Comparison of ENCODE assay signal across 12 mouse cellular contexts in the genomic region with DNA sequence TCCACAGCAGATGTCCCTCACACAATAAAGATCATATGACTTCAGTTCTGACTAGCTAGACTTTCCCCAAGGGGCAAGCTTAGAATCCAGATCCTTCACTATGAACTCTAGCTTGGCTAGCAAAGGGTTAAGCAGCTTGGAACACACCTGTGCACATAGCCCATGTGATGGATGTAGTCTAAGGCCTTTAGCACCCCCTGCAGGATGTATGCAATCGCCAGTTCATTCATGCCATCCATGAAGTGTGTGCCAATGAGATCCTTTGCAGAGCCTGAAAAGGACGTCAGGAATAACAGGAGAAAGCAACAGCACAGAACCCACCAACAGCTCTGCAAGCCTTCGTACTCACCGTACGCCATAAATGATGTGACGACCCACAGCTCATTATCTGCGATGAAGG. TPM values are rescaled to one million over a fixed set of nuclear protein-coding genes. Genes with fewer than 3 reads are reported as not detected.
A peak's percentile ranks its signal among the peaks of the same experiment; 100 is the strongest.
DNase-seq lines count a peak whose midpoint lies in the region; ATAC-seq and TF ChIP-seq lines count a peak whose summit lies in the region.
"Had no signal": no experiment of that assay in that cellular context is flagged by ENCODE, and none has a peak within 500 bp of the region (broad histone marks: within the 10 kb centered on the region; RNA-seq: fewer than 3 reads in every experiment).

No protein-coding gene starts in this region.

- in situ Hi-C loops in CH12.LX (cut with MboI; ENCODE audit: low pct_ligation_motif_present, low pct_unique_long_range_greater_than_20kb, low sequenced_read_pairs) = no loop called here

- no peak overlapping the region for H3K27ac ChIP-seq in intestine, embryonic 15.5 days
- no peak overlapping the region for H3K27ac ChIP-seq in intestine, embryonic 16.5 days (ENCODE audit: low read length)
- H3K27ac ChIP-seq in CH12.LX (ENCODE audit: insufficient read depth, low read depth) = no peak overlapping the region
- no peak overlapping the region for H3K27ac ChIP-seq in stomach, embryonic 15.5 days
- H3K27ac ChIP-seq: embryonic facial prominence, embryonic 15.5 days; limb, embryonic 13.5 days had no signal

- H3K27me3 ChIP-seq in intestine, embryonic 15.5 days (replicated peaks) = no peaks in the 10 kb centered on the region
- no peaks in the 10 kb centered on the region for H3K27me3 ChIP-seq in intestine, embryonic 16.5 days (replicated peaks; ENCODE audit: control insufficient read depth, insufficient read depth, low read length)
- no peaks in the 10 kb centered on the region for H3K27me3 ChIP-seq in CH12.LX (replicated peaks)
- H3K27me3 ChIP-seq in stomach, embryonic 15.5 days (replicated peaks) = no peaks in the 10 kb centered on the region
- H3K27me3 ChIP-seq: embryonic facial prominence, embryonic 15.5 days; limb, embryonic 13.5 days had no signal

- no peaks in the 10 kb centered on the region for H3K4me1 ChIP-seq in intestine, embryonic 15.5 days (replicated peaks)
- H3K4me1 ChIP-seq in intestine, embryonic 16.5 days (ENCODE audit: control insufficient read depth, insufficient read depth, low read length) = no peaks in the 10 kb centered on the region
- H3K4me1 ChIP-seq in CH12.LX (ENCODE audit: control insufficient read depth in 1 of 2, insufficient read depth in 2 of 2) = peaks cover 0 to 31% of the 10 kb centered on the region in 2 experiments; a peak in 2 of 4 replicates
- no peaks in the 10 kb centered on the region for H3K4me1 ChIP-seq in stomach, embryonic 15.5 days
- H3K4me1 ChIP-seq: embryonic facial prominence, embryonic 15.5 days had no signal

- no peak overlapping the region for H3K4me3 ChIP-seq in intestine, embryonic 15.5 days (replicated peaks)
- no peak overlapping the region for H3K4me3 ChIP-seq in intestine, embryonic 16.5 days (ENCODE audit: low read length)
- H3K4me3 ChIP-seq in CH12.LX (replicated peaks in 1 of 3; ENCODE audit: low read depth in 2 of 3, low read length in 2 of 3, poor library complexity in 1 of 3) = no peak overlapping the region
- H3K4me3 ChIP-seq in stomach, embryonic 15.5 days (replicated peaks) = no peak overlapping the region
- H3K4me3 ChIP-seq: embryonic facial prominence, embryonic 15.5 days; limb, embryonic 13.5 days had no signal

- dilution Hi-C loops in CH12.LX (cut with MboI; ENCODE audit: extremely low pct_ligation_motif_present, extremely low pct_unique_long_range_greater_than_20kb, low sequenced_read_pairs) = no loop called here

- peak; percentile 60 to 85; a peak in 3 of 4 replicates for TF ChIP-seq CTCF in CH12.LX (conservative IDR thresholded peaks at IDR 0.05 in 1 of 2, IDR thresholded peaks at IDR 0.05 in 1 of 2; ENCODE audit: low read depth in 2 of 2, low read length in 2 of 2)

- TF ChIP-seq POLR2A in CH12.LX (IDR thresholded peaks at IDR 0.05; ENCODE audit: low read depth, low read length) = no peak

- no peaks in the 10 kb centered on the region for H3K79me2 ChIP-seq in CH12.LX (replicated peaks; ENCODE audit: control insufficient read depth, extremely low read depth, insufficient read depth, poor library complexity, severe bottlenecking)

- H3K4me2 ChIP-seq in intestine, embryonic 15.5 days (replicated peaks) = no peak overlapping the region
- H3K4me2 ChIP-seq in intestine, embryonic 16.5 days (ENCODE audit: low read depth, low read length) = no peak overlapping the region
- H3K4me2 ChIP-seq in CH12.LX (ENCODE audit: insufficient read depth, low read depth, poor library complexity, severe bottlenecking) = no peak overlapping the region
- H3K4me2 ChIP-seq in stomach, embryonic 15.5 days = no peak overlapping the region
- H3K4me2 ChIP-seq: embryonic facial prominence, embryonic 15.5 days; limb, embryonic 13.5 days had no signal

- peak; percentile 53; the same call in 1 of the 2 replicates for ATAC-seq in intestine, embryonic 15.5 days
- ATAC-seq in intestine, embryonic 16.5 days = no peak
- ATAC-seq in hematopoietic stem cell, adult 5-6 weeks (replicated peaks in 1 of 2; ENCODE audit: insufficient read depth in 1 of 2, low FRiP score in 2 of 2, low TSS enrichment in 1 of 2, low read depth in 1 of 2, poor library complexity in 2 of 2, severe bottlenecking in 2 of 2) = peak; percentile 32 to 33; a peak in 1 of 4 replicates
- ATAC-seq in stomach, embryonic 15.5 days (ENCODE audit: insufficient read depth, low FRiP score, low read depth) = peak; percentile 48; the same call in 1 of the 2 replicates

- WGBS in intestine, embryonic 15.5 days = 76% methylated on average over 7 of the region's 7 CpGs
- 80% methylated on average over 7 of the region's 7 CpGs for WGBS in intestine, embryonic 16.5 days
- WGBS in stomach, embryonic 15.5 days = 77% methylated on average over 7 of the region's 7 CpGs

- no peak for TF ChIP-seq EP300 in CH12.LX (IDR thresholded peaks at IDR 0.05; ENCODE audit: low read length)

- no peak overlapping the region for H3K9ac ChIP-seq in intestine, embryonic 15.5 days
- no peak overlapping the region for H3K9ac ChIP-seq in intestine, embryonic 16.5 days (ENCODE audit: low read depth, low read length)
- no peak overlapping the region for H3K9ac ChIP-seq in CH12.LX (ENCODE audit: insufficient read depth, low read depth)
- H3K9ac ChIP-seq in stomach, embryonic 15.5 days = no peak overlapping the region
- H3K9ac ChIP-seq: embryonic facial prominence, embryonic 15.5 days; limb, embryonic 13.5 days had no signal

- H3K36me3 ChIP-seq in intestine, embryonic 15.5 days = no peaks in the 10 kb centered on the region
- H3K36me3 ChIP-seq in intestine, embryonic 16.5 days (ENCODE audit: control insufficient read depth, insufficient read depth, low read length) = no peaks in the 10 kb centered on the region
- H3K36me3 ChIP-seq in CH12.LX (replicated peaks in 1 of 2; ENCODE audit: control insufficient read depth in 1 of 2, insufficient read depth in 1 of 2, low read length in 1 of 2) = peaks cover 29 to 75% of the 10 kb centered on the region in 2 experiments
- peaks cover 4% of the 10 kb centered on the region; the same call in 1 of the 2 replicates for H3K36me3 ChIP-seq in stomach, embryonic 15.5 days

- peak; percentile 84 for TF ChIP-seq RAD21 in CH12.LX (IDR thresholded peaks at IDR 0.05; ENCODE audit: low read depth, low read length)

- H3K9me3 ChIP-seq in intestine, embryonic 15.5 days = no peaks in the 10 kb centered on the region
- H3K9me3 ChIP-seq in intestine, embryonic 16.5 days (ENCODE audit: control insufficient read depth, low read length) = no peaks in the 10 kb centered on the region
- H3K9me3 ChIP-seq in CH12.LX (replicated peaks; ENCODE audit: low read length) = peaks cover 4% of the 10 kb centered on the region
- no peaks in the 10 kb centered on the region for H3K9me3 ChIP-seq in stomach, embryonic 15.5 days
- H3K9me3 ChIP-seq: embryonic facial prominence, embryonic 15.5 days; limb, embryonic 13.5 days had no signal

- peak; percentile 79 for DNase-seq in CH12.LX (ENCODE audit: extremely low read depth)
- no peak for DNase-seq in adrenal gland, adult 8-10 months
- no peak for DNase-seq in adrenal gland, postnatal 36 days
- no peak for DNase-seq in frontal cortex, postnatal 36 days (ENCODE audit: low spot score in 2 of 2)
- DNase-seq: heart, postnatal 14 days had no signal

RNA-seq across cellular contexts. Expression of a gene that starts 10.1 kb away (rescaled TPM):
- polyA plus RNA-seq in intestine, embryonic 15.5 days (2015; fragmentation: Nextera tagmentation; extraction: Ambion mirVana) = 94.0 and 108 TPM in 2 replicates
- 80.1 and 84.3 TPM in 2 replicates for polyA plus RNA-seq in intestine, embryonic 16.5 days (2015; fragmentation: Nextera tagmentation; extraction: Ambion mirVana)
- total RNA-seq in CH12.LX (2012; rRNA removed) (249 and 275 TPM in 2 replicates), CH12.LX (2014; rRNA removed) (344 and 367 TPM in 2 replicates)
- polyA plus RNA-seq in CH12.LX (2012; ENCODE audit: insufficient read length, low read depth) = 520 and 563 TPM in 2 replicates
- 39.7 and 57.2 TPM in 2 replicates for total RNA-seq in hematopoietic stem cell, adult 5-6 weeks (2017)
- 117 and 136 TPM in 2 replicates for polyA plus RNA-seq in stomach, embryonic 15.5 days (2015; fragmentation: Nextera tagmentation; extraction: Ambion mirVana)
- 10 to 100 TPM in 3 of 4 experiments, 1 to 10 TPM in 1; 9.6 to 18.9 (median 14.3) TPM for total RNA-seq in adrenal gland, adult 8-10 months (2022)
- total RNA-seq in adrenal gland, postnatal 36 days (2021) = 10 to 100 TPM; 11.8 to 15.0 TPM

RNA-seq across cellular contexts. Expression of a gene that starts 10.2 kb away (rescaled TPM):
- not detected in 2 replicates for polyA plus RNA-seq in intestine, embryonic 15.5 days (2015; fragmentation: Nextera tagmentation; extraction: Ambion mirVana)
- not detected in 2 replicates for polyA plus RNA-seq in intestine, embryonic 16.5 days (2015; fragmentation: Nextera tagmentation; extraction: Ambion mirVana)
- total RNA-seq in CH12.LX (2012; rRNA removed) = not detected in 2 replicates
- not detected in 2 replicates for total RNA-seq in CH12.LX (2014; rRNA removed)
- not detected in 2 replicates for polyA plus RNA-seq in CH12.LX (2012; ENCODE audit: insufficient read length, low read depth)
- 13.6 TPM in 1 of 2 replicates, not detected in the other for total RNA-seq in hematopoietic stem cell, adult 5-6 weeks (2017)
- polyA plus RNA-seq in stomach, embryonic 15.5 days (2015; fragmentation: Nextera tagmentation; extraction: Ambion mirVana) = not detected in 2 replicates
- total RNA-seq in adrenal gland, adult 8-10 months (2022) = not detected
- not detected for total RNA-seq in adrenal gland, postnatal 36 days (2021)
- total RNA-seq: heart, postnatal 14 days had no signal
- polyA plus RNA-seq: limb, embryonic 13.5 days; neural tube, embryonic 11.5 days had no signal

RNA-seq across cellular contexts. Expression of a gene that starts 31.2 kb away (rescaled TPM):
- polyA plus RNA-seq in intestine, embryonic 15.5 days (2015; fragmentation: Nextera tagmentation; extraction: Ambion mirVana) = 14.0 and 14.9 TPM in 2 replicates
- 13.0 and 13.5 TPM in 2 replicates for polyA plus RNA-seq in intestine, embryonic 16.5 days (2015; fragmentation: Nextera tagmentation; extraction: Ambion mirVana)
- total RNA-seq in CH12.LX (2012; rRNA removed) = 36.8 and 39.4 TPM in 2 replicates
- 40.1 and 41.7 TPM in 2 replicates for total RNA-seq in CH12.LX (2014; rRNA removed)
- polyA plus RNA-seq in CH12.LX (2012; ENCODE audit: insufficient read length, low read depth) = 48.7 and 51.7 TPM in 2 replicates
- total RNA-seq in hematopoietic stem cell, adult 5-6 weeks (2017) = 18.2 and 21.7 TPM in 2 replicates
- 16.7 and 18.6 TPM in 2 replicates for polyA plus RNA-seq in stomach, embryonic 15.5 days (2015; fragmentation: Nextera tagmentation; extraction: Ambion mirVana)
- 10 to 100 TPM; 15.1 to 26.8 (median 19.3) TPM for total RNA-seq in adrenal gland, adult 8-10 months (2022)
- 10 to 100 TPM; 13.1 to 15.4 TPM for total RNA-seq in adrenal gland, postnatal 36 days (2021)

RNA-seq across cellular contexts. Expression of a gene that starts 45.3 kb away (rescaled TPM):
- 88.6 and 91.5 TPM in 2 replicates for polyA plus RNA-seq in intestine, embryonic 15.5 days (2015; fragmentation: Nextera tagmentation; extraction: Ambion mirVana)
- 94.0 and 97.3 TPM in 2 replicates for polyA plus RNA-seq in intestine, embryonic 16.5 days (2015; fragmentation: Nextera tagmentation; extraction: Ambion mirVana)
- 53.2 and 66.7 TPM in 2 replicates for total RNA-seq in CH12.LX (2012; rRNA removed)
- 44.5 and 46.1 TPM in 2 replicates for total RNA-seq in CH12.LX (2014; rRNA removed)
- 80.8 and 94.1 TPM in 2 replicates for polyA plus RNA-seq in CH12.LX (2012; ENCODE audit: insufficient read length, low read depth)
- 186 and 253 TPM in 2 replicates for total RNA-seq in hematopoietic stem cell, adult 5-6 weeks (2017)
- polyA plus RNA-seq in stomach, embryonic 15.5 days (2015; fragmentation: Nextera tagmentation; extraction: Ambion mirVana) = 92.1 and 95.0 TPM in 2 replicates
- 100 to 1,000 TPM in 3 of 4 experiments, 10 to 100 TPM in 1; 84.3 to 125 (median 116) TPM for total RNA-seq in adrenal gland, adult 8-10 months (2022)
- 100 to 1,000 TPM; 113 to 115 TPM for total RNA-seq in adrenal gland, postnatal 36 days (2021)

RNA-seq across cellular contexts. Expression of a gene that starts 45.9 kb away (rescaled TPM):
- 58.1 and 62.9 TPM in 2 replicates for polyA plus RNA-seq in intestine, embryonic 15.5 days (2015; fragmentation: Nextera tagmentation; extraction: Ambion mirVana)
- polyA plus RNA-seq in intestine, embryonic 16.5 days (2015; fragmentation: Nextera tagmentation; extraction: Ambion mirVana) = 54.5 and 57.5 TPM in 2 replicates
- total RNA-seq in CH12.LX (2012; rRNA removed) (63.8 and 69.0 TPM in 2 replicates), CH12.LX (2014; rRNA removed) (65.3 and 65.5 TPM in 2 replicates)
- 89.1 and 94.6 TPM in 2 replicates for polyA plus RNA-seq in CH12.LX (2012; ENCODE audit: insufficient read length, low read depth)
- total RNA-seq in hematopoietic stem cell, adult 5-6 weeks (2017) = 106 and 108 TPM in 2 replicates
- polyA plus RNA-seq in stomach, embryonic 15.5 days (2015; fragmentation: Nextera tagmentation; extraction: Ambion mirVana) = 58.1 and 66.2 TPM in 2 replicates
- total RNA-seq in adrenal gland, adult 8-10 months (2022) = 10 to 100 TPM; 53.4 to 71.6 (median 64.1) TPM
- total RNA-seq in adrenal gland, postnatal 36 days (2021) = 10 to 100 TPM; 52.4 to 54.8 TPM
